Mouse (Mus musculus) MEL (cell line): ENCODE measurements at regions not wholly inside any gene's neighbourhood (a gene's known extent, or its start where the extent isn't known, plus 50 kb on each side); places are given as distances from the start of the nearest gene placed in this dataset.

ENCODE experiments used
- DNase-seq: peaks from one replicate; pipeline ENCODE4 v3.0.0; 2011; ENCODE audit warnings: low read depth, low spot score
- H3K27ac ChIP-seq: 2 replicates; pipeline ENCODE4 v1.5.1; 2012; ENCODE audit warnings: low read depth, mild to moderate bottlenecking, control low read depth, low read length, moderate library complexity; ENCODE audit not compliant: control insufficient read depth
- H3K27me3 ChIP-seq, 2 experiments: fragments of 150-350 bp in 1 of 2; sonication (generic) in 1 of 2; 2 replicates each; pipeline ENCODE4 v1.6.1; 2012; ENCODE audit warnings: low read length in 2 of 2, mild to moderate bottlenecking in 2 of 2, improper control_type of control experiment in 1 of 2, moderate library complexity in 1 of 2; ENCODE audit not compliant: insufficient read depth in 2 of 2, control insufficient read depth in 1 of 2
- H3K36me3 ChIP-seq, 2 experiments: 2 replicates each; pipeline ENCODE4 v1.6.1; 2012 to 2014; ENCODE audit warnings: low read length in 2 of 2, improper control_type of control experiment in 1 of 2, inconsistent platforms in 1 of 2, mild to moderate bottlenecking in 1 of 2; ENCODE audit not compliant: insufficient read depth in 2 of 2, control insufficient read depth in 1 of 2
- H3K4me1 ChIP-seq, 2 experiments: fragments of 150-350 bp in 1 of 2; sonication (generic) in 1 of 2; 2 replicates each; pipeline ENCODE4 v1.6.1; 2012; ENCODE audit warnings: low read length in 2 of 2, improper control_type of control experiment in 1 of 2, mild to moderate bottlenecking in 1 of 2; ENCODE audit not compliant: insufficient read depth in 2 of 2, control insufficient read depth in 1 of 2
- H3K4me3 ChIP-seq, 2 experiments: fragments of 150-350 bp in 1 of 2; sonication (generic) in 1 of 2; 2 replicates each; pipeline ENCODE4 v1.5.1; 2012; ENCODE audit warnings: low read depth in 2 of 2, low read length in 2 of 2, mild to moderate bottlenecking in 2 of 2, moderate library complexity in 2 of 2, control low read depth in 1 of 2, improper control_type of control experiment in 1 of 2; ENCODE audit not compliant: control insufficient read depth in 1 of 2, insufficient read depth in 1 of 2
- H3K79me2 ChIP-seq: 2 replicates; pipeline ENCODE4 v1.6.1; 2012; ENCODE audit warnings: mild to moderate bottlenecking, low read length, moderate library complexity; ENCODE audit not compliant: control insufficient read depth, poor library complexity, insufficient read depth
- H3K9ac ChIP-seq: 2 replicates; pipeline ENCODE4 v1.6.1; 2012; ENCODE audit warnings: low read depth, mild to moderate bottlenecking, control low read depth, low read length, moderate library complexity; ENCODE audit not compliant: control insufficient read depth, poor library complexity, severe bottlenecking
- H3K9me3 ChIP-seq: fragments of 150-350 bp; sonication (generic); replicated peaks from 2 replicates; pipeline ENCODE4 v1.6.1; 2012; ENCODE audit warnings: mild to moderate bottlenecking, low read length, improper control_type of control experiment, moderate library complexity; ENCODE audit not compliant: insufficient read depth
- CHD1 ChIP-seq: IDR thresholded peaks from 2 replicates; pipeline ENCODE4 v1.6.1; 2012; ENCODE audit warnings: low read depth, mild to moderate bottlenecking, inconsistent platforms, low read length, improper control_type of control experiment
- CHD2 ChIP-seq: IDR thresholded peaks from 2 replicates; pipeline ENCODE4 v1.6.1; 2011; ENCODE audit warnings: low read length, improper control_type of control experiment
- E2F4 ChIP-seq: IDR thresholded peaks from 2 replicates; pipeline ENCODE4 v1.6.1; 2011; ENCODE audit warnings: low read depth, low read length, improper control_type of control experiment, borderline replicate concordance
- EP300 ChIP-seq, 2 experiments: IDR thresholded peaks; 2 replicates each; pipeline ENCODE4 v1.6.1; 2011; ENCODE audit warnings: improper control_type of control experiment in 2 of 2, low read length in 2 of 2, low read depth in 1 of 2, mild to moderate bottlenecking in 1 of 2
- ETS1 ChIP-seq: IDR thresholded peaks from 2 replicates; pipeline ENCODE4 v1.6.1; 2012; ENCODE audit warnings: low read depth, mild to moderate bottlenecking, inconsistent platforms, low read length, improper control_type of control experiment, moderate library complexity
- HCFC1 ChIP-seq: IDR thresholded peaks from 2 replicates; pipeline ENCODE4 v1.6.1; 2012; ENCODE audit warnings: low read depth, mild to moderate bottlenecking, inconsistent platforms, low read length, improper control_type of control experiment, moderate library complexity
- JUND ChIP-seq: IDR thresholded peaks from 2 replicates; pipeline ENCODE4 v1.6.1; 2011; ENCODE audit warnings: low read depth, mild to moderate bottlenecking, improper control_type of control experiment, low read length
- KAT2A ChIP-seq: conservative IDR thresholded peaks from 2 replicates; pipeline ENCODE4 v1.6.1; 2012; ENCODE audit warnings: low read depth, low read length, improper control_type of control experiment, inconsistent platforms
- MAX ChIP-seq: IDR thresholded peaks from 2 replicates; pipeline ENCODE4 v1.6.1; 2011; ENCODE audit warnings: low read length, improper control_type of control experiment
- MAZ ChIP-seq: IDR thresholded peaks from 2 replicates; pipeline ENCODE4 v1.6.1; 2012; ENCODE audit warnings: low read depth, mild to moderate bottlenecking, inconsistent platforms, low read length, improper control_type of control experiment
- MXI1 ChIP-seq: IDR thresholded peaks from 2 replicates; pipeline ENCODE4 v1.6.1; 2011; ENCODE audit warnings: mild to moderate bottlenecking, low read depth, low read length, improper control_type of control experiment
- MYB ChIP-seq: IDR thresholded peaks from 2 replicates; pipeline ENCODE4 v1.6.1; 2011; ENCODE audit warnings: mild to moderate bottlenecking, low read depth, low read length, improper control_type of control experiment
- MYC ChIP-seq: IDR thresholded peaks from 2 replicates; pipeline ENCODE4 v1.6.1; 2011; ENCODE audit warnings: low read depth, mild to moderate bottlenecking, low read length, improper control_type of control experiment, moderate library complexity
- POLR2AphosphoS5 ChIP-seq: IDR thresholded peaks from 2 replicates; pipeline ENCODE4 v1.6.1; 2012; ENCODE audit warnings: low read depth, borderline replicate concordance, mild to moderate bottlenecking, inconsistent platforms, low read length, moderate library complexity, mixed read lengths
- RCOR1 ChIP-seq: IDR thresholded peaks from 2 replicates; pipeline ENCODE4 v1.6.1; 2012; ENCODE audit warnings: low read depth, mild to moderate bottlenecking, inconsistent platforms, low read length, improper control_type of control experiment
- SIN3A ChIP-seq: IDR thresholded peaks from 2 replicates; pipeline ENCODE4 v1.6.1; 2012; ENCODE audit warnings: low read length, improper control_type of control experiment, inconsistent platforms
- TAL1 ChIP-seq: IDR thresholded peaks from 2 replicates; pipeline ENCODE4 v1.6.1; 2012; ENCODE audit warnings: mild to moderate bottlenecking, inconsistent platforms, low read length, moderate library complexity, mixed read lengths
- TBP ChIP-seq: IDR thresholded peaks from 2 replicates; pipeline ENCODE4 v1.8.0; 2011; ENCODE audit warnings: low read depth, low read length, improper control_type of control experiment
- TCF12 ChIP-seq: IDR thresholded peaks from 2 replicates; pipeline ENCODE4 v1.6.1; 2014; ENCODE audit warnings: low read depth, mild to moderate bottlenecking, inconsistent platforms, low read length, improper control_type of control experiment, moderate library complexity
- UBTF ChIP-seq: IDR thresholded peaks from 2 replicates; pipeline ENCODE4 v1.6.1; 2012; ENCODE audit warnings: low read depth, mild to moderate bottlenecking, inconsistent platforms, low read length, improper control_type of control experiment, moderate library complexity, borderline replicate concordance; ENCODE audit not compliant: insufficient read depth
- USF2 ChIP-seq, 2 experiments: IDR thresholded peaks; 2 replicates each; pipeline ENCODE4 v1.6.1; 2011 to 2012; ENCODE audit warnings: improper control_type of control experiment in 2 of 2, low read length in 2 of 2, borderline replicate concordance in 1 of 2, inconsistent platforms in 1 of 2, low read depth in 1 of 2, mild to moderate bottlenecking in 1 of 2; ENCODE audit not compliant: insufficient read depth in 1 of 2
- ZNF384 ChIP-seq: IDR thresholded peaks from 2 replicates; pipeline ENCODE4 v1.6.1; 2012; ENCODE audit warnings: low read depth, mild to moderate bottlenecking, inconsistent platforms, low read length, improper control_type of control experiment

DNA sequence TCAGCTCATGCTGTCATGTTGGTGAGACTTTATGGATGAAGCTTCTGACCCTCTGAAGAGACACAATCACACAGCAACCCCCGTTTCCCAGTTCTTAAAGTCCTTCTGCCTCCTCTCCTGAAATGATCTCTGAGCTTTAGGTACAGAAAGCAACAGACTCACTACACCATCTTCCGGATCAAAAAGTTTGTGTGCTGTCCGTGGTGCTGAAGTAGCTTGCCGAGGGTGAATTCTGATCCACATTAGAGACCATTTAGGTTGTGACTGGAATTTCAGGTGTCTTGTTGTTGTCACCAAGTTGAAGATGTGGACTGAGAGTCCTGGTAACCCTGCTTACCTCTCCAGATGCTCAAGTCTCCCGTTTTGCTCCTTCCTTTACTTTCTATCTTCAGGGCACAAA is 375.2 kb downstream of the Shisa9 start:
- Histone ChIP-seq H3K9me3 (no peaks in the 10 kb centered on the region), H3K9ac (no peak overlapping the region), H3K79me2 (no peaks in the 10 kb centered on the region), H3K4me1 (no peaks in the 10 kb centered on the region), H3K27ac (no peak overlapping the region), H3K4me3 (no peak overlapping the region), H3K27me3 (no peaks in the 10 kb centered on the region), H3K36me3 (no peaks in the 10 kb centered on the region)
- DNase-seq = peak; percentile 36
- no peak for TF ChIP-seq JUND
- no peak for TF ChIP-seq MAX
- no peak for TF ChIP-seq USF2 (IDR thresholded peaks at IDR 0.05; ENCODE audit: borderline replicate concordance in 1 of 2, insufficient read depth in 1 of 2, low read depth in 1 of 2, low read length in 2 of 2)
- no peak for TF ChIP-seq CHD2
- no peak for TF ChIP-seq SIN3A
- TF ChIP-seq TCF12 = no peak
- no peak for TF ChIP-seq UBTF
- TF ChIP-seq MXI1 = no peak
- no peak for TF ChIP-seq MYC
- no peak for TF ChIP-seq MYB

DNA sequence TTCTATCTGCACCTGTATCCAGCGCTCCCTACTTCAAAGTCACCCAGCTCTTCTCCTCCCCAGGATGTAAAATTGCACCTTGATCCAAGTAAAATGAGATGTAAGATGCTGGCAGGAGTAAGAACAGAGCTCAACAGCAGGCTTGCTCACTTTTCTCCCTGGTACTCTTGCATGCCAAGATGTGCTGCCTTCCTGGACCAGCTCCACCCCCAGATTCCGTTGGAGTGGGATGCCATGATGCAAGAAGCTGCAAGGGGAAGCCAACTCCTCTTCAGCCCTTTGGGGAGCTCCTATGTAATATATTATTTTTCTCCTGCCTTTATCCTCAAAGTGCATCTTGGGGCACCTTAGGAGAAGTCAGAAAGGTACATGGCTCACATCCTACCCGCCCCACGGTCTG is 405.6 kb downstream of the Shisa9 start:
- Histone ChIP-seq H3K4me1 (no peaks in the 10 kb centered on the region), H3K79me2 (no peaks in the 10 kb centered on the region), H3K27me3 (no peaks in the 10 kb centered on the region), H3K27ac (no peak overlapping the region), H3K9ac (no peak overlapping the region), H3K36me3 (no peaks in the 10 kb centered on the region), H3K9me3 (no peaks in the 10 kb centered on the region), H3K4me3 (no peak overlapping the region)
- no peak for DNase-seq
- no peak for TF ChIP-seq ZNF384
- TF ChIP-seq KAT2A = no peak

DNA sequence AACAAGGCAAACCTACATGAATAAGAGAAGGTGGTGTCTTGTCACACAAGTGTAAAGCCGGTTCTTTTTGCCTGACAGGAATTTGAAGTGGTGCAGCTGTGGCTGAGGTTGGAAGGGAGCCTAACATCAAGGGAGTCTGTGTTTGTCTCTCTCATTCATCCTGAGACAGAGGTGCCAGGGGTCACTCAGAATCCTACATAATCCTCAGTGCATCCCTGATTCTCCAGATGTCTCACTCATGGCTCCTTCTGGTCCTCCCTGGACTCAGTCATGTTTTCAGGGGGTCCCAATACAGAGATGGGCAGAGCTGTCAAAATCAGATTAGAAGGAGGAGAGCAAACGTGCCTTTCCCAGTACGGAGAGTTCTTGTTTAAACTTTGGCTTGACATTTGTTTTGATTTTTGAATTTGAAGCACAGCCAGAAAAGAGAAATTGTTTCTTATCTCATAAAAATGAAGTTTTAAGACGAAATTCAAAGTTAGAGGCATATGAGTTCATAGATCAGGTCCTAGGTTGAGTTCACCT is 451.8 kb downstream of the Shisa9 start:
- H3K9me3 ChIP-seq = no peaks in the 10 kb centered on the region
- H3K4me3 ChIP-seq = no peak overlapping the region
- DNase-seq = no peak
- no peak overlapping the region for H3K9ac ChIP-seq
- TF ChIP-seq ETS1 (no peak), TCF12 (no peak), MAZ (no peak), USF2 (IDR thresholded peaks at IDR 0.05; ENCODE audit: borderline replicate concordance in 1 of 2, insufficient read depth in 1 of 2, low read depth in 1 of 2, low read length in 2 of 2) (no peak), POLR2AphosphoS5 (no peak), HCFC1 (no peak), TAL1 (no peak), E2F4 (no peak), MYC (no peak), ZNF384 (no peak), MYB (no peak), EP300 (IDR thresholded peaks at IDR 0.05; ENCODE audit: low read depth in 1 of 2, low read length in 2 of 2) (no peak), TBP (no peak), CHD1 (no peak), RCOR1 (no peak)
- no peaks in the 10 kb centered on the region for H3K36me3 ChIP-seq
- no peak overlapping the region for H3K27ac ChIP-seq
- no peaks in the 10 kb centered on the region for H3K79me2 ChIP-seq
- H3K27me3 ChIP-seq = no peaks in the 10 kb centered on the region
- H3K4me1 ChIP-seq = no peaks in the 10 kb centered on the region
